Mouse (Mus musculus) ES-E14 (cell line): ENCODE results near the gene Cdk5rap1.

ENCODE experiments used
- CHD2 ChIP-seq: IDR thresholded peaks from 2 replicates; pipeline ENCODE4 v1.6.1; 2014; ENCODE audit warnings: mild to moderate bottlenecking, low read depth, low read length, inconsistent platforms
- ZNF384 ChIP-seq: IDR thresholded peaks from 2 replicates; pipeline ENCODE4 v1.6.1; 2012; ENCODE audit warnings: low read depth, low read length, inconsistent platforms

- TF ChIP-seq ZNF384 (no peak), CHD2 (no peak)
These were observed 24.7 kb downstream of the Cdk5rap1 start for GRCm38 (mm10) chr2:154348152-154348551.
